Mouse (Mus musculus) liver, embryonic 14.5 days (tissue): ENCODE results near the gene Serpina3k. TPM values are rescaled to one million over a fixed set of nuclear protein-coding genes. Genes with fewer than 3 reads are reported as not detected.
"Not testable (repeated sequence)": the region's sequence is repeated elsewhere in the genome, so short reads cannot be mapped to it uniquely, and the experiment has no call there.

Experiments used
- ATAC-seq: fragments of 200-750 bp; cut with Nextera tagmentation; 2 replicates; pipeline ENCODE4 v1.8.0; 2017; ENCODE audit warnings: moderate number of reproducible peaks, mild to moderate bottlenecking, moderate library complexity; ENCODE audit not compliant: insufficient read depth
- DNase-seq, 3 experiments: peaks; one replicate each; pipeline ENCODE4 v3.0.0-alpha.2; 2012 to 2013; ENCODE audit warnings: low read depth in 3 of 3, low spot score in 3 of 3
- H3K27ac ChIP-seq: fragments of 300-500 bp; sonication (generic); 2 replicates; pipeline ENCODE4 v1.5.1; 2014; ENCODE audit warnings: moderate library complexity, mild to moderate bottlenecking, control low read depth, inconsistent platforms
- H3K27me3 ChIP-seq: fragments of 300-500 bp; sonication (generic); 2 replicates; pipeline ENCODE4 v1.6.1; 2014; ENCODE audit warnings: mild to moderate bottlenecking, low read length, moderate library complexity; ENCODE audit not compliant: control insufficient read depth, insufficient read depth
- H3K36me3 ChIP-seq: fragments of 300-500 bp; sonication (generic); replicated peaks from 2 replicates; pipeline ENCODE4 v1.6.1; 2014; ENCODE audit warnings: low read depth; ENCODE audit not compliant: control insufficient read depth, insufficient read depth
- H3K4me1 ChIP-seq, 2 experiments: fragments of 200-500 bp in 1 of 2; fragments of 300-500 bp in 1 of 2; sonication (generic) in 1 of 2; replicated peaks; 2 replicates each; pipeline ENCODE4 v1.6.1; 2012 to 2014; ENCODE audit warnings: antibody characterized with exemption in 1 of 2, inconsistent platforms in 1 of 2, low read length in 1 of 2; ENCODE audit not compliant: control insufficient read depth in 2 of 2, insufficient read depth in 2 of 2
- H3K4me2 ChIP-seq: fragments of 300-500 bp; sonication (generic); 2 replicates; pipeline ENCODE4 v1.6.1; 2014; ENCODE audit warnings: low read depth, mild to moderate bottlenecking, control low read depth, moderate library complexity
- H3K4me3 ChIP-seq, 2 experiments: fragments of 200-500 bp in 1 of 2; fragments of 300-500 bp in 1 of 2; sonication (generic) in 1 of 2; 2 replicates each; pipeline ENCODE4 v1.5.1; 2012 to 2014; ENCODE audit warnings: low read depth in 2 of 2, low read length in 2 of 2, mild to moderate bottlenecking in 2 of 2, control low read depth in 1 of 2, inconsistent platforms in 1 of 2, moderate library complexity in 1 of 2; ENCODE audit not compliant: insufficient read depth in 1 of 2
- H3K9ac ChIP-seq: fragments of 300-500 bp; sonication (generic); replicated peaks from 2 replicates; pipeline ENCODE4 v1.6.1; 2014; ENCODE audit warnings: mild to moderate bottlenecking, control low read depth, moderate library complexity
- H3K9me3 ChIP-seq: fragments of 300-500 bp; sonication (generic); 2 replicates; pipeline ENCODE4 v1.6.1; 2016; ENCODE audit warnings: low read length, mixed read lengths; ENCODE audit not compliant: control insufficient read depth
- CTCF ChIP-seq: IDR thresholded peaks from 2 replicates; pipeline ENCODE4 v1.5.1; 2016; ENCODE audit warnings: antibody characterized with exemption, low read depth, control low read depth
- EP300 ChIP-seq: IDR thresholded peaks from 2 replicates; pipeline ENCODE4 v1.6.1; 2016; ENCODE audit warnings: antibody characterized with exemption, low read depth
- WGBS: fragments of 180-500 bp; shearing (Covaris S2); extraction: QIAGEN DNeasy Blood & Tissue Kit; methylation state at CpG from one replicate; pipeline ENCODE4 v1.1.7; 2014; ENCODE audit not compliant: insufficient replicate concordance; 5-methylcytosine and 5-hydroxymethylcytosine counted together
- polyA plus RNA-seq, 2 experiments: library from polyadenylated mRNA; depleted of rRNA in 1 of 2; stranded (reverse) in 1 of 2; unstranded in 1 of 2; fragments of >200 nt; fragmentation: Nextera tagmentation in 1 of 2; extraction: Ambion mirVana in 1 of 2; gene quantifications; 2 replicates each; pipeline versions ENCODE4 v1.2.1 to v1.2.3; 2012 to 2014

Gene Serpina3k
- not detected in 2 replicates for polyA plus RNA-seq (2012; rRNA removed)
- polyA plus RNA-seq (2014; fragmentation: Nextera tagmentation; extraction: Ambion mirVana), result not detected in 2 replicates

DNA sequence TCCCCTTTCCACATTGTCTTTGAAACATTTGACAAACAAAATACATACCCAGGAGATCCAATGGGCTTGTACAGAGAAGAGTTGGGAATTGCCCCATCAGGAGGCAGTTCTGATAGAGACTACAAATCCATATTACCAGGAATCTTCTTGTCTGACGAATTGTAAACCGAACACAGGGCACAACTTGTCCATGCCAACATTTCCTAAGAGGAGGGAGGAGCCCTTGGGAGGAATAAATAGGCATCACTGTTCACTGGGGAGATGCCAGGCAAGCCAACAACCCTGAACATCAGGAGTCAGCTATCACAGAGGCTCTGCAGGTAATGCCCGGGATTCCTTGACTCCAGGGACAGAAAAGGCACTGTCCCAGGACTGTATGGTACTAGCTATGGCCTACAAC lies at the start of gene Serpina3k, which contains the start of gene Serpina3m:
Gene Serpina3k, plus strand, starts transcription at position 261 of the 400 bp plus-strand sequence.
Gene Serpina3m, plus strand, starts transcription at position 261 of the 400 bp plus-strand sequence.
- not testable (repeated sequence) for H3K36me3 ChIP-seq, H3K27ac ChIP-seq, H3K9ac ChIP-seq, H3K9me3 ChIP-seq, H3K4me2 ChIP-seq, ATAC-seq, H3K4me3 ChIP-seq, H3K27me3 ChIP-seq, H3K4me1 ChIP-seq, DNase-seq
- WGBS, result 73% methylated on average over 3 of the region's 3 CpGs

DNA sequence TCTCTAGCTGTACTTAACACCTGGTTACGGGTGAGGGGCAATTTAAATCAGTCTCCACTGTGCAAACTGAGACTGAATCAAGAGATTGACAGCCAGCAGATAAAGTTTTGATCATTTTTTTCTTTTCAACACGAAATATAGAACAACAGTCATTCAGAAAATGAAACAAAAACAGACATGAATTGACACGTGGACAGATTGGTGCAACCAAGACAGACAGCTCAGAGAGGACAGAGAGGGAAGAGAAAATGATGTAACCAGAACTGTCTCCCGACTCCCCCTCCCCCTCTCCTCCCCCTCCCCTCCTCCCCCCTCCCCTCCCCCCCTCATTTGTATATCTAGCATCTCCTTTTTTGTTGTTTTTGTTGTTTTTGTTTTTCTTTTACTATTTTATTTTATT lies 48.4 kb upstream of the Serpina3k start:
- 20% methylated on average over 4 of the region's 4 CpGs for WGBS
- TF ChIP-seq EP300 (no peak), CTCF (no peak)
- H3K36me3 ChIP-seq, result no peaks in the 10 kb centered on the region
- no peak overlapping the region for H3K27ac ChIP-seq
- H3K27me3 ChIP-seq, result no peaks in the 10 kb centered on the region
- no peaks in the 10 kb centered on the region for H3K4me1 ChIP-seq
- ATAC-seq (no peak), DNase-seq (no peak)
- no peaks in the 10 kb centered on the region for H3K9me3 ChIP-seq
- no peak overlapping the region for H3K4me3 ChIP-seq
- H3K9ac ChIP-seq, result no peak overlapping the region
- no peak overlapping the region for H3K4me2 ChIP-seq

DNA sequence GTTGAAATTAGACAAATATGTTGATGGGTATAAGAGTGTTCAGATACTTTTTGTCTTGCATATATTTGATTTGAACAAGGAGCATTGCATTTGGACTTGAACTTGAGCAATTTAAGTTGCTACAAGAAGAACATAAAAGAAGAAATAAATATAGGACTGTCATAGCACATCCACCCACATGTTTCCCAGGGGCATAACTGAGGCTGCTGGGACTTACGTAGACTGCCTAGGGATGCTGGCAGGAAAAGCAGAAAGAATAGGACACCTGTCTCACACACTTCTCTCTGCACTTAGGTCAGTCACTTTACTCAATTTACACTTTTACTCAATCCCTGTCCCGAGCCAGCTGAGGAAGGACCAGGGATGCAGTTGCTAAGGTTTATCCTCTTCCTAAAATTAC lies 44.3 kb upstream of the Serpina3k start:
- Histone ChIP-seq H3K4me2 (no peak overlapping the region), H3K36me3 (no peaks in the 10 kb centered on the region), H3K27ac (no peak overlapping the region), H3K4me1 (no peaks in the 10 kb centered on the region), H3K9ac (no peak overlapping the region), H3K27me3 (no peaks in the 10 kb centered on the region), H3K9me3 (no peaks in the 10 kb centered on the region), H3K4me3 (no peak overlapping the region)
- ATAC-seq, result no peak
- DNase-seq, result no peak
- 59% methylated on average over 2 of the region's 2 CpGs for WGBS
- TF ChIP-seq EP300, result no peak
- TF ChIP-seq CTCF, result no peak

- no peak for TF ChIP-seq CTCF
- TF ChIP-seq EP300, result no peak
- H3K27me3 ChIP-seq, result no peaks in the 10 kb centered on the region
- H3K27ac ChIP-seq, result no peak overlapping the region
- H3K36me3 ChIP-seq, result no peaks in the 10 kb centered on the region
- no peak overlapping the region for H3K4me2 ChIP-seq
- H3K4me3 ChIP-seq, result no peak overlapping the region
- no peaks in the 10 kb centered on the region for H3K9me3 ChIP-seq
- ATAC-seq, result no peak
- no peaks in the 10 kb centered on the region for H3K4me1 ChIP-seq
- no peak for DNase-seq
- no peak overlapping the region for H3K9ac ChIP-seq
- WGBS, result 66% methylated on average over 2 of the region's 2 CpGs
Observed at GRCm38 (mm10) chr12:104298049-104298448, 40.2 kb upstream of the Serpina3k start.

DNA sequence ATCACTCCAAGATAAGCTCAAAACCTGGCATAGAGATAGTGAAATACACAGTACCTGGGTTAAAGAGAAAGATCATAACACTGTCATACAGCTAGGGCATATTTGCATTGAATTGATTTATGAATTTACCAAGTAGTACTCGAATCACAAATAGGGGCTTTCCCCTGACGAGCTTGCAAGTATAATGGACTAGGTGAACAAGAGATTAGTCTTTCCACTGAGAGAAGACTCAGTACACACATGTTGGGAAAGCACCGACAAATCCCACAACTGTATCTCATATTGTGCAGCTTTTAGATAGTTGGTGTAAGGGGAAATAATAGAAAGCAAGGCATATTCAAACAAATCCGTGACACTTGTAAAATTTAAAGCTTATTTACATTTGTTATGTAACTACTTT lies 32.3 kb upstream of the Serpina3k start:
- WGBS, result 60% methylated on average over 4 of the region's 4 CpGs
- H3K9ac ChIP-seq, result no peak overlapping the region
- no peaks in the 10 kb centered on the region for H3K9me3 ChIP-seq
- H3K4me1 ChIP-seq, result no peaks in the 10 kb centered on the region
- H3K27ac ChIP-seq, result no peak overlapping the region
- no peak overlapping the region for H3K4me3 ChIP-seq
- no peak for TF ChIP-seq CTCF
- TF ChIP-seq EP300, result no peak
- no peak for DNase-seq
- no peaks in the 10 kb centered on the region for H3K27me3 ChIP-seq
- H3K36me3 ChIP-seq, result no peaks in the 10 kb centered on the region
- H3K4me2 ChIP-seq, result no peak overlapping the region
- ATAC-seq, result no peak
